Mouse (Mus musculus): ENCODE results near the gene Dcaf5. TPM values are rescaled to one million over a fixed set of nuclear protein-coding genes. Genes with fewer than 3 reads are reported as not detected.

Dcaf5 gene
- total RNA-seq, 2 experiments from 2014 or later: 83.2 to 90.6 TPM

GRCm38 (mm10) chr12:80366004-80366480 is 70.4 kb downstream of the Dcaf5 start:
- DNase-seq (ENCODE audit: low spot score in 2 of 2): peak; percentile 60 to 75
- intact Hi-C loops (cut with DNase I): no loop called here

- intact Hi-C loops (cut with DNase I): no loop called here
- peak in 1 of 2 experiments; percentile 43 for DNase-seq (ENCODE audit: low spot score in 2 of 2)
These were observed 71.1 kb downstream of the Dcaf5 start for GRCm38 (mm10) chr12:80365345-80365744.

GRCm38 (mm10) chr12:80361655-80362054 is 74.7 kb downstream of the Dcaf5 start:
- no peak for DNase-seq (ENCODE audit: low spot score in 2 of 2)
- intact Hi-C loops (cut with DNase I): no loop called here

GRCm38 (mm10) chr12:80360321-80360720 is 76.1 kb downstream of the Dcaf5 start:
- intact Hi-C loops (cut with DNase I): no loop called here
- no peak for DNase-seq (ENCODE audit: low spot score in 2 of 2)

DNA sequence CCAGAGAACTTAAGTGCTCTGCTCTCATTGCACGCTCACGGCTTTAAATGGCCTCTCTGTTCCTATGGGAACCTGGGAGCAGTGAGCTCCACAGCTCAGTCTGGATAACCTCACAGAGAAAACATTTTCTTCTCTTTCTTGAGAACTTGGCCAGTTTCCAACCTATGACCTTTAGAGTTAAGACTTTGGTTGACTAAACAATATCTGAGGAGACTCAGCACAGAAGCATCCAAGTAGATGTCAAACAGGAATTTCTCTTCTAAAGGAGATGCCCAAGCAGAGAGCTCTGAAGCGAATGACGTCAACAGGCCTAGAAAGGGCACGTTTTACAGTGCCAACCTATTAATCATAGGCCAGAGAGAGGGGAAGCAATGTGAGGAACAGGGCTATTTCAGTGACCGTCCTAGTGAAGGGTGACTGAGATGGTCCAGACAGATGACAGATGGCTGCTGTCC is 91.6 kb downstream of the Dcaf5 start:
- DNase-seq (ENCODE audit: low spot score in 2 of 2): peak in 1 of 2 experiments; percentile 36

DNA sequence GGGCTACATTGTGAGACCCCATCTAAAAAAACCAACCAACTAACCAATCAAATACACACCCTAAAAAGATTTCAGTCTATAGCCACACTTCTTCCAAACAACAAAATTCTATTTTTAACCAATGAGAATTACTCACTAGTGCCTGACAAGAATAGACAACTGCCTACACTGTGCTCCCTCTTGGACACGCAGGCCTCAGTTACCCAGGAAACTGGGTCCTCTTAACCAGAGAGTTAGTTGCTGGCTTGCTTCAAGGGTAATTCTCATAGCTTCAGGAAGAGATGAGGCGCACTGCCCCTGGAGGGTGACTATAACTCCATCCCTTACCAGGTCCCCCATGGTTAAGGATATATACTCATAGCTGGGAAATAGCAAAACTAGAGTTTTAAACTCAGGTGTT is 95.5 kb downstream of the Dcaf5 start:
- peak; percentile 34 to 80 for DNase-seq (ENCODE audit: low spot score in 2 of 2)
- intact Hi-C loops (cut with DNase I): loop anchor here (5.0 kb wide), 1 partner anchor 84 kb away; no protein-coding TSS in a partner anchor

More for the DNA sequence above, 91.6 kb downstream of the Dcaf5 start:
- intact Hi-C loops (cut with DNase I): loop anchor here (5.0 kb wide), 1 partner anchor 88 kb away; no protein-coding TSS in a partner anchor

GRCm38 (mm10) chr12:80334162-80334561 is 102.2 kb downstream of the Dcaf5 start:
- intact Hi-C loops (cut with DNase I): no loop called here
- DNase-seq (ENCODE audit: low spot score in 2 of 2): no peak

- intact Hi-C loops (cut with DNase I): no loop called here
- no peak for DNase-seq (ENCODE audit: low spot score in 2 of 2)
These were observed 104.8 kb downstream of the Dcaf5 start for GRCm38 (mm10) chr12:80331634-80332033.

DNA sequence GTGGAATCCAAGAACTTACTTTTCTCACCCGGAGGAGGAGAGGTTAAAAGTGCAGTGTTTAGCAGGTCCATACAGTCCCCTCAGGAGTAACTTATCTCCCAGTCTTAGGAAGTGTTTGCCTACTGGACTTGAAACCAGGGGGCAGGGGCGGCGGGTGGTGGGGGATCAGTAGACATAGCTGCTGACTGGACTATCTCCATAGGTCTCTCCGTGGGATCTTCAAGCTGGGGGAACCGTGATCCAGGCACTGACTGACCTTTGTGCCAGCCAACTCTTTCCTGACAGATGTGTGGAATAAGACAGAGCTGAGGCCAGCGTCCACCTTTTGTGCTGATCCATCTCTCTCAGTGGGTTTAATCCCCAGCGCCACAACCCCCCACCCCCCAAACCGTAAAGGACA is 105.6 kb downstream of the Dcaf5 start:
- intact Hi-C loops (cut with DNase I): no loop called here
- no peak for DNase-seq (ENCODE audit: low spot score in 2 of 2)

DNA sequence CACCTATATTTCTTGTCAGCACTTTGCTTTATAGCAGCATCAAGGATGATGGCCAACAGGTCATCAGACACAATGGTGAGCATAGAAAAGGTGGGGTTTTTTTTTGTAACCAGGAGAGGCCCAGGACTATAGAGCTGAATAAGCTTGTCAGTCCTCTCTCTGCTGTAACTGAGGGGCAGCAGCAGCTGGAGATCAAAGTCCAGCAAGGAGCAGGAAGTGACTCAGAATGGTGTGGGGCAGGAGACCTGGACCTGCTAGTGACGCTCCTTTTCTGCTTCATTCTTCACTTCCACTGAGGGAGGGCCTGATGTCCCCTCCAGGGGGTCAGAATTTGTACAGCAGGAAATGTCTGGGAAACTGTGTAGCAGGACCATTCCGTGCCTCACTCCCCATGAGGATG is 106.8 kb downstream of the Dcaf5 start:
- intact Hi-C loops (cut with DNase I): no loop called here
- DNase-seq (ENCODE audit: low spot score in 2 of 2): no peak

DNA sequence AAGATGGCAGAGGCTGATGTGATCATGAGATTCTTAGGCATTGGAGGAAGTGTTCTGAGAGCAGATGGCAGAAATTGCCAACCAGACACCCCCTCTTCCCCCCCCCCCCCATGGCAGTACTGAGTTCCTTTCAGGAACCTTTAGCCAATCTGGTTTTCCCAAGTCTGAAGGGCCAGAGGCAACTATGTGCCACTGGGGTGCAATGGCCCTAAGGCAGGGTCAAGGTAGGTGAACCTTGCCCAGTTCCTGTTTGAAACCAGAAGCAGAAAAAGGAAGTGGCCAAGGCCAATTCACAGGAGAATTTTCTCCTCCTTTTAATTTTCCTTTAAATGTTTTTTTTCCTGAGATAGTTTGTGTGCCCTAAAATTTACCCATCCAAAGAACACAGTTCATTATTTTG is 110.4 kb downstream of the Dcaf5 start:
- no peak for DNase-seq (ENCODE audit: low spot score in 2 of 2)
- intact Hi-C loops (cut with DNase I): no loop called here

GRCm38 (mm10) chr12:80324785-80325131 is 111.6 kb downstream of the Dcaf5 start:
- intact Hi-C loops (cut with DNase I): no loop called here
- DNase-seq (ENCODE audit: low spot score in 2 of 2): no peak

- DNase-seq (ENCODE audit: low spot score in 2 of 2): no peak
- intact Hi-C loops (cut with DNase I): no loop called here
These were observed 112.2 kb downstream of the Dcaf5 start for GRCm38 (mm10) chr12:80324051-80324784.

DNA sequence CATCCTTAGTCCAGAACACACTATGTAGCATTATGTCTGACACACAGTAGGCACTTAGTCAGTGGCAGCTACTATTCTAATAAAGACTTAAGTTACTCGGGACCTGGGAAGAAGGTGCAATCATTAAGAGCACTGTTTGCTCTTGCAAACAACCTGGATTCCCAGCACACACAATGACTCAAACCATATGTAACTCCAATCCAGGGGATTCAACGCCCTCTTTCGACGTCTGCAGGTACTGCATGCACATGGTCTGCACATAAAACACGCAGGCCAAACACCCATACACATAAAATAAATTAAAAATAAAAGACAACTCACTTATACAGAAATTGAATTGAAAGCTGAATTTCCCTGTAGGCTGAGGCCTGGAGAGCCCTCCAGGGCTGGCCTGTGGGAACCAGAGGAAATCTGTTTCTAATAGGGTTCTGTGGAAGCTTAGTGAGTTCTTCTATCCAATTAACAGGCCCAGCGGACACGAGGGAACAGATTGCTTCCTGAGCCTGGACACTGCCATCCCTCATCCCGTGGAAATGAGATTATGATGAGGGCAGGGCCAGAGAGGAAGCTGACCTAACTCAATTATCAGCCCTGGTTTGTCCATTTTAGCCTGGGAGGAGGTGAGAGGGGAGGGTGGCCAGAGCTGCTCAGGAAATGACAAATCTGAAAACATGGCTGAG is 112.9 kb downstream of the Dcaf5 start:
- DNase-seq (ENCODE audit: low spot score in 2 of 2): no peak
- intact Hi-C loops (cut with DNase I): no loop called here

DNA sequence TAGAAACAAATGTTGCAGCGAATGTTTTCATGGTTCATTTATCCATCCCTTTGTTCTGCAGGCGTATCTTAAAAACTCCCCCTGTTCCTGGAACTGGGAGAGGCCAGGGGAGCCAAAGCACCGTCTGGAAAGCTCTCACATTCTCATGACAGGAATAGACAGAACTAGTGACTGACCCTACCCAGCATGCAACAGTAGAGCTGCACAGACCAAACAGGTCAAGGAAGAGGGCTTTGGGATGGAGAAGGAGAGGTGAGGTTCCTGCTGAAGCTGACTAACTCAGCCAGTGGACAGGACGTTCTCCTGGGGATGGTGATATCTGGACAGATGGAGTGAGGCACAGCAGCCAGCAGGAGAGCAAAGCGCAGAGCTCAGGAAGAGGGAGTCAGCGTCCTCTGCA is 113.9 kb downstream of the Dcaf5 start:
- DNase-seq (ENCODE audit: low spot score in 2 of 2): no peak
- intact Hi-C loops (cut with DNase I): no loop called here

- DNase-seq (ENCODE audit: low spot score in 2 of 2): no peak
- intact Hi-C loops (cut with DNase I): no loop called here
These were observed 117.3 kb downstream of the Dcaf5 start for GRCm38 (mm10) chr12:80319062-80319461.

- intact Hi-C loops (cut with DNase I): no loop called here
- DNase-seq (ENCODE audit: low spot score in 2 of 2): no peak
These were observed 121.1 kb downstream of the Dcaf5 start for GRCm38 (mm10) chr12:80315321-80315720.

DNA sequence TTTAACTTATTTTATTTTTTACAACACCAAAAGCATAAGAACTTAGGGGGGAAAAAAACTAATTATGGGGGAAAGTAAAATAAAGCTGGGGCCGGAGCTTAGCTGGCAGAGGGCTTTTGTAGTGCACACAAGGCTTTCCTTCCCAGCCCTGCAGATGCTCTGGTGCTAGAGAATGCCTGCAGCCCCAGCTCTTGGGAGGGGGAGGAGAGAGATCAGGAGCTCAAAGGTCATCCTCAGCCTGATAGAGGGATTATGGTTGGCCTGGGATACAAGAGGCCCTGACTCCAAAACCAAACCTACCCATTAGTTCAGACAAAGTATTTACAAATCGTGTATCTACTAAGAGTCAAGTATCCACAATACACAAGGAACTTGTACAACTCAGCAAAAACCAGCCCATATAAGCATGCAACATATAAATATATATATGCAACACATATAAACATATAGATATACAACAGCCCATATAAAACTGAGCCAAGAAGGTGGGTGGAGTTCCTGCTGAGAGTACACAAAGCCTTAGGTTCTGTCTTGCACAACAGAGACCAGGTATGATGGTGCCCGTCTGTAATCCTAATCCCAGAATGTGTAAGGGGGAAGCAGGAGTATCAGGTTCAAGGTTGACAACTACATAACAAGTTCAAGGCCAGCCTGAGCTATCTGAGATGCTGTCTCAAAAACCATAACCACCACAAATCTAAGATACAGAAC is 124.3 kb downstream of the Dcaf5 start:
- intact Hi-C loops (cut with DNase I): no loop called here
- DNase-seq (ENCODE audit: low spot score in 2 of 2): no peak

DNA sequence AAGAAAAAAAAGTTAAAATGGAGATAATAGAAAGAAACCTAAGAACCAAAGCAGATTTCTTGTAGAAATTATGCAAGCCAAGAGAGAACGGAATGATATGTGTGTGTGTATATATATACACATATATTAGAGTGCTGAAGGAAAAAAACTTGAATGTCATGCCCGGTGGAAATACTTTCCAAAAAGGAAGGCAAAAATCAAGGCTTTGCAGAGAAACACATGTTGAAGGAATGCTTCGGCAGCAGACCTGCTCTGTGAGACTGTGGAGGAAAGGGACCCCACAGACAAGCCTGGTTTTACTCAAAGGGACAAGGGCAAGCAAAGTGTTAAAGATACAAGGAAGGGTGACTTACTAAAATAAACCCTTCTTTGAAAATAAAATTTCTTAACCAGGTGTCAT is 128.8 kb downstream of the Dcaf5 start:
- intact Hi-C loops (cut with DNase I): no loop called here
- no peak for DNase-seq (ENCODE audit: low spot score in 2 of 2)

GRCm38 (mm10) chr12:80304518-80304917 is 131.9 kb downstream of the Dcaf5 start:
- DNase-seq (ENCODE audit: low spot score in 2 of 2): no peak
- intact Hi-C loops (cut with DNase I): no loop called here

Data from left cerebral cortex, postnatal 25 days (tissue).